Mouse (Mus musculus): ENCODE measurements around the gene Gkap1.

DNA sequence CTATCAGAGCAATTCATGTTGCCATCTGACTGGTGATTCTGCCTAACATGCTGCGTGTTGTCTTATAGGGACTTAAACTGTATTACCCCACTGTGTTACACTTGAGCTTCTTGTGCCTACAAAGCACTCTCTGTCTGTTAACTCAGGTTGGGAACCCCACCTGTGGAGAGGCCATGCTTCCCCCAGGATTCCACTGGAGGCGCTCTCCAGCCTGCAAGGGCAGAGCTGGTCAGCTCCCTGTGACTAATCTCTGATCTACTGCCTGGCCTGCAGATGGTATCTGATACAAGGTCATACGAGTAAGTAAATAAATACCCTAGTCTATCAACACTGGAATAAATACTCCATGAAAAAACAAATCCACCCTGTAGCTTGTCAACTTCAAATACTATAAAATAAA is 35.9 kb upstream of the Gkap1 start:
- TF ChIP-seq POLR2A (IDR thresholded peaks at IDR 0.05; ENCODE audit: borderline replicate concordance, control insufficient read depth, low read depth, low read length) (no peak), CTCF (IDR thresholded peaks at IDR 0.05; ENCODE audit: control insufficient read depth, insufficient read depth, low read length) (no peak)

All from bone marrow, adult 2 months (tissue).